Mouse (Mus musculus): ENCODE results near the gene Ciz1. TPM values are rescaled to one million over a fixed set of nuclear protein-coding genes. Genes with fewer than 3 reads are reported as not detected.
A peak's percentile ranks its signal among the peaks of the same experiment; 100 is the strongest.

Ciz1 gene
- polyA plus RNA-seq, 1 experiment from 2014 or later, result 51.9 TPM

GRCm38 (mm10) chr2:32329531-32329930, 22.6 kb upstream of the Ciz1 start:
- Histone ChIP-seq H3K27ac (ENCODE audit: low read depth) (peak overlapping the region; percentile 30; the same call in 1 of the 2 replicates), H3K27me3 (ENCODE audit: insufficient read depth, low read length) (no peaks in the 10 kb centered on the region), H3K36me3 (ENCODE audit: insufficient read depth) (0 out of 2 replicates have a peak, but pooled peaks cover 5% of the 10 kb centered on the region), H3K4me1 (ENCODE audit: insufficient read depth) (no peaks in the 10 kb centered on the region), H3K4me3 (ENCODE audit: low read depth, low read length) (no peak overlapping the region), H3K9ac (no peak overlapping the region; the same call in 1 of the 2 replicates), H3K4me2 (no peak overlapping the region), H3K9me3 (ENCODE audit: low read depth, low read length) (no peaks in the 10 kb centered on the region)
- peak; percentile 32 for DNase-seq
- no peak for TF ChIP-seq CTCF (IDR thresholded peaks at IDR 0.05; ENCODE audit: low read depth)
- no peak for ATAC-seq (ENCODE audit: insufficient read depth)
- 33% methylated on average over 6 of the region's 6 CpGs for WGBS

- Histone ChIP-seq H3K36me3 (ENCODE audit: insufficient read depth) (peaks cover 5% of the 10 kb centered on the region; the same call in 1 of the 2 replicates), H3K9ac (no peak overlapping the region), H3K27me3 (ENCODE audit: insufficient read depth, low read length) (no peaks in the 10 kb centered on the region), H3K4me3 (ENCODE audit: low read depth, low read length) (no peak overlapping the region), H3K9me3 (ENCODE audit: low read depth, low read length) (no peaks in the 10 kb centered on the region), H3K4me1 (ENCODE audit: insufficient read depth) (no peaks in the 10 kb centered on the region), H3K27ac (ENCODE audit: low read depth) (no peak overlapping the region), H3K4me2 (no peak overlapping the region)
- ATAC-seq (ENCODE audit: insufficient read depth) (no peak), DNase-seq (no peak)
- WGBS, result 81% methylated on average over 5 of the region's 5 CpGs
- TF ChIP-seq CTCF (IDR thresholded peaks at IDR 0.05; ENCODE audit: low read depth), result no peak
Observed at GRCm38 (mm10) chr2:32332159-32332558, 20.0 kb upstream of the Ciz1 start.

- Histone ChIP-seq H3K9ac (no peak overlapping the region), H3K4me3 (ENCODE audit: low read depth, low read length) (no peak overlapping the region), H3K36me3 (ENCODE audit: insufficient read depth) (peaks cover 8% of the 10 kb centered on the region; the same call in 1 of the 2 replicates), H3K4me2 (no peak overlapping the region), H3K4me1 (ENCODE audit: insufficient read depth) (no peaks in the 10 kb centered on the region), H3K27ac (ENCODE audit: low read depth) (no peak overlapping the region), H3K9me3 (ENCODE audit: low read depth, low read length) (no peaks in the 10 kb centered on the region), H3K27me3 (ENCODE audit: insufficient read depth, low read length) (no peaks in the 10 kb centered on the region)
- no peak for DNase-seq
- no peak for ATAC-seq (ENCODE audit: insufficient read depth)
- TF ChIP-seq CTCF (IDR thresholded peaks at IDR 0.05; ENCODE audit: low read depth), result no peak
- 53% methylated on average over 15 of the region's 15 CpGs for WGBS
Observed at GRCm38 (mm10) chr2:32335888-32336287, 16.2 kb upstream of the Ciz1 start.

- no peak overlapping the region for H3K27ac ChIP-seq (ENCODE audit: low read depth)
- no peaks in the 10 kb centered on the region for H3K9me3 ChIP-seq (ENCODE audit: low read depth, low read length)
- TF ChIP-seq CTCF (IDR thresholded peaks at IDR 0.05; ENCODE audit: low read depth), result no peak
- peaks cover 3% of the 10 kb centered on the region; the same call in 1 of the 2 replicates for H3K36me3 ChIP-seq (ENCODE audit: insufficient read depth)
- H3K9ac ChIP-seq, result no peak overlapping the region
- no peaks in the 10 kb centered on the region for H3K4me1 ChIP-seq (ENCODE audit: insufficient read depth)
- ATAC-seq (ENCODE audit: insufficient read depth) (no peak), DNase-seq (no peak)
- no peak overlapping the region for H3K4me3 ChIP-seq (ENCODE audit: low read depth, low read length)
- WGBS, result 46% methylated on average over 26 of the region's 26 CpGs
- H3K4me2 ChIP-seq, result no peak overlapping the region
- H3K27me3 ChIP-seq (ENCODE audit: insufficient read depth, low read length), result no peaks in the 10 kb centered on the region
Observed at GRCm38 (mm10) chr2:32339912-32340642, 12.1 kb upstream of the Ciz1 start.

- Histone ChIP-seq H3K36me3 (ENCODE audit: insufficient read depth) (peaks cover 3% of the 10 kb centered on the region; the same call in 1 of the 2 replicates), H3K27ac (ENCODE audit: low read depth) (no peak overlapping the region), H3K9ac (no peak overlapping the region; the same call in 1 of the 2 replicates), H3K4me1 (ENCODE audit: insufficient read depth) (no peaks in the 10 kb centered on the region), H3K9me3 (ENCODE audit: low read depth, low read length) (no peaks in the 10 kb centered on the region), H3K4me2 (no peak overlapping the region), H3K27me3 (ENCODE audit: insufficient read depth, low read length) (no peaks in the 10 kb centered on the region), H3K4me3 (ENCODE audit: low read depth, low read length) (no peak overlapping the region)
- DNase-seq (no peak), ATAC-seq (ENCODE audit: insufficient read depth) (no peak)
- no peak for TF ChIP-seq CTCF (IDR thresholded peaks at IDR 0.05; ENCODE audit: low read depth)
- 78% methylated on average over 13 of the region's 13 CpGs for WGBS
Observed at GRCm38 (mm10) chr2:32340836-32341633, 11.1 kb upstream of the Ciz1 start.

GRCm38 (mm10) chr2:32341634-32341939, 10.5 kb upstream of the Ciz1 start:
- no peak for TF ChIP-seq CTCF (IDR thresholded peaks at IDR 0.05; ENCODE audit: low read depth)
- Histone ChIP-seq H3K4me2 (no peak overlapping the region), H3K27ac (ENCODE audit: low read depth) (no peak overlapping the region), H3K9ac (no peak overlapping the region; the same call in 1 of the 2 replicates), H3K36me3 (ENCODE audit: insufficient read depth) (peaks cover 3% of the 10 kb centered on the region; the same call in 1 of the 2 replicates), H3K4me1 (ENCODE audit: insufficient read depth) (no peaks in the 10 kb centered on the region), H3K27me3 (ENCODE audit: insufficient read depth, low read length) (no peaks in the 10 kb centered on the region), H3K4me3 (ENCODE audit: low read depth, low read length) (no peak overlapping the region), H3K9me3 (ENCODE audit: low read depth, low read length) (no peaks in the 10 kb centered on the region)
- ATAC-seq (ENCODE audit: insufficient read depth), result no peak
- WGBS, result 77% methylated on average over 4 of the region's 4 CpGs
- no peak for DNase-seq

GRCm38 (mm10) chr2:32342039-32342438, 10.1 kb upstream of the Ciz1 start:
- H3K4me3 ChIP-seq (ENCODE audit: low read depth, low read length), result no peak overlapping the region
- no peak overlapping the region for H3K27ac ChIP-seq (ENCODE audit: low read depth)
- ATAC-seq (ENCODE audit: insufficient read depth), result no peak
- 91% methylated on average over 4 of the region's 4 CpGs for WGBS
- DNase-seq, result no peak
- no peak overlapping the region for H3K9ac ChIP-seq
- peaks cover 3% of the 10 kb centered on the region; the same call in 1 of the 2 replicates for H3K36me3 ChIP-seq (ENCODE audit: insufficient read depth)
- TF ChIP-seq CTCF (IDR thresholded peaks at IDR 0.05; ENCODE audit: low read depth), result no peak
- H3K4me2 ChIP-seq, result no peak overlapping the region
- no peaks in the 10 kb centered on the region for H3K27me3 ChIP-seq (ENCODE audit: insufficient read depth, low read length)
- no peaks in the 10 kb centered on the region for H3K4me1 ChIP-seq (ENCODE audit: insufficient read depth)
- no peaks in the 10 kb centered on the region for H3K9me3 ChIP-seq (ENCODE audit: low read depth, low read length)

Measured in lung, embryonic 14.5 days (tissue).